Mouse (Mus musculus): ENCODE data around the gene 1700029J07Rik. TPM values are rescaled to one million over a fixed set of nuclear protein-coding genes. Genes with fewer than 3 reads are reported as not detected.

The 1700029J07Rik gene
- polyA plus RNA-seq, 1 experiment, result not detected

DNA sequence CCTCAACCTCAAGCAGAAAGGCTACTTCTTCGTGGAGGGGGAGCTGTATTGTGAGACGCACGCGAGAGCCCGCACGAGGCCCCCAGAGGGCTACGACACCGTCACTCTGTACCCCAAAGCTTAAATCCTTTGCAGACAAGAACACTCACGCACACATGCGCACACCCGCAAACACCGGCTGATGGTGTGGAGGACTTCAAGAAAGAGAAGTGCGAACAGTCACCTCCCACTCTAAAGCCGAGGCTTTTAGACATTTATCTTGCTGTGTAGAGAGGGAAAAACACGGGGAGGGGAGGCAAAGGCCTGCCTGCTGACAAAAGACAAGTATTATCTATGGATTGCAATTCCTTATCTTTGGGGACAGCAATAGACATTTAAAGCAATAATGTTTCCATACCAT, 56.2 kb downstream of the 1700029J07Rik start:
- no peak overlapping the region for H3K27ac ChIP-seq (ENCODE audit: insufficient read depth, low read depth, low read length)
- H3K4me3 ChIP-seq (ENCODE audit: insufficient read depth, low read depth, low read length), result no peak overlapping the region
- TF ChIP-seq CTCF (IDR thresholded peaks at IDR 0.05; ENCODE audit: insufficient read depth, low read depth, low read length), result no peak
- H3K4me1 ChIP-seq (ENCODE audit: control insufficient read depth, insufficient read depth, low read length), result 0 out of 2 replicates have a peak, but pooled peaks cover 8% of the 10 kb centered on the region
- WGBS, result 82% methylated on average over 15 of the region's 15 CpGs

DNA sequence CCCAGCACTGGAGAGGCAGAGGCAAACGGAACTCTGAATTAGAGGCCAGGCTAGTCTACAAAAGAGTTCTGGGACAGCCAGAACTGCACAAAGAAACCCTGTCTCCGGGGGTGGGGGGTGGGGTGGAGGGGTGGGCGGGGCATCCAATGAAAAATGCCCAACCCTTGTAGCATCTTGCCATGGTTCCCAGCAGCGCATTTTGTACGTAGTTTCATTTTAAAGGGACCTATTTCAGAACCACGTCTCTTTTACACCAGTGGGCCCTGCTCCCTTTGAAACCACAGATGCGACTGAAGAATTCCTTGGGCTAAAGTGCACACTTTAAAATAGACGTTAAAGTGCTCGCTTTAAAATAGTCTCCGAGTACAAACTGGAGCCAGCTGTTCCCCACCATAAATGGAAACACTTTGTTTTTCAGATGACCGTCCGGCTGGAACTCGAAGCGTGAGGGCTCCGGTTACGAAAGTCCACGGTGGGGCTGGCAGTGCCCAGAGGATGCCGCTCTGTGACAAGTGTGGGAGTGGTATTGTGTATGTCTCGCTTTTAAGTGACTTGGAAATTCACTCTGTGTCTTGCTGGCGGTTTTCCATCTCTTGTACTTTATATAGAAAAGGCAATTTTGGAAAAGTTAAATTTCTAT, 57.9 kb downstream of the 1700029J07Rik start:
- WGBS, result 66% methylated on average over 20 of the region's 20 CpGs
- Histone ChIP-seq H3K27ac (ENCODE audit: insufficient read depth, low read depth, low read length) (no peak overlapping the region), H3K4me3 (ENCODE audit: insufficient read depth, low read depth, low read length) (no peak overlapping the region), H3K4me1 (ENCODE audit: control insufficient read depth, insufficient read depth, low read length) (0 out of 2 replicates have a peak, but pooled peaks cover 8% of the 10 kb centered on the region)
- no peak for TF ChIP-seq POLR2A (IDR thresholded peaks at IDR 0.05; ENCODE audit: insufficient read depth, low read depth, low read length)

DNA sequence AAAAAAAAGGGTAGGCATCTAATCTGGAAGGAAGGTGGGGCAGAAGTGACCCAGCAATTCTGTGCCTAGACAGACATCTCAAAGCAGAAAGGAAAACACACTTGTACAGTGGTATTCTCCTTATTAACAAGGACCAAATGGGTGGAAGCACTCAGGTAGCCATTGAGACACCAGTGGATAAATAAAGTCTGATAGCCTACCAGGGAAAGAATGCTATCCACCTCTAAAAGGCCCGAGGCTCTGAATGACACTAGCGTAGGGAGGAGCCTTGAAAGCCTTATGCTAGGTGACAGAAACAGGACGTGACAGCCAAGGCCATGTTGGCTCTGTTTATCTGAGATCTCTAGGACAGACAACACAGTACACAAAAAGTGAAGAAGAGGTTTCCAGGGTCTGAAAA, 58.6 kb downstream of the 1700029J07Rik start:
- no peak for TF ChIP-seq CTCF (IDR thresholded peaks at IDR 0.05; ENCODE audit: insufficient read depth, low read depth, low read length)
- no peak for TF ChIP-seq POLR2A (IDR thresholded peaks at IDR 0.05; ENCODE audit: insufficient read depth, low read depth, low read length)
- Histone ChIP-seq H3K27ac (ENCODE audit: insufficient read depth, low read depth, low read length) (no peak overlapping the region), H3K4me1 (ENCODE audit: control insufficient read depth, insufficient read depth, low read length) (0 out of 2 replicates have a peak, but pooled peaks cover 8% of the 10 kb centered on the region), H3K4me3 (ENCODE audit: insufficient read depth, low read depth, low read length) (no peak overlapping the region)
- 92% methylated on average over 3 of the region's 3 CpGs for WGBS

DNA sequence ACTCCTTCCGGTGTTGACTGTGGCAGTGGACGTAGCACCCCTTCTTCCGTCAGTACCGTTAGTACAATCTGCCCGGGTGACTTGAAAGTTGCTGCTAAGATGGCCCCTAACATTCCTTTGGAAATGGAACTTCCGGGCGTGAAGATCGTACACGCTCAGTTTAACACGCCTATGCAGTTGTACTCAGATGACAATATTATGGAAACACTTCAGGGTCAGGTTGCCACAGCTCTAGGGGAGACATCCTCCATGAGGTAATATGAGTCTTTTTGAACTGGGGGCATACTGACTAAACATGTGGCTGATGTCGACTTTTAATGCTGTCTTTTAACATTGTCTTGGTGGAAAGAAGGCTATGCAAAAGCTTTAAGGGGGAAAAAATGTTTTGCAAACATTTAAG, 61.3 kb downstream of the 1700029J07Rik start:
- 0 out of 2 replicates have a peak, but pooled peaks cover 6% of the 10 kb centered on the region for H3K4me1 ChIP-seq (ENCODE audit: control insufficient read depth, insufficient read depth, low read length)
- no peak for TF ChIP-seq POLR2A (IDR thresholded peaks at IDR 0.05; ENCODE audit: insufficient read depth, low read depth, low read length)
- no peak for TF ChIP-seq CTCF (IDR thresholded peaks at IDR 0.05; ENCODE audit: insufficient read depth, low read depth, low read length)
- no peak overlapping the region for H3K4me3 ChIP-seq (ENCODE audit: insufficient read depth, low read depth, low read length)
- WGBS, result 91% methylated on average over 11 of the region's 11 CpGs
- H3K27ac ChIP-seq (ENCODE audit: insufficient read depth, low read depth, low read length), result no peak overlapping the region

DNA sequence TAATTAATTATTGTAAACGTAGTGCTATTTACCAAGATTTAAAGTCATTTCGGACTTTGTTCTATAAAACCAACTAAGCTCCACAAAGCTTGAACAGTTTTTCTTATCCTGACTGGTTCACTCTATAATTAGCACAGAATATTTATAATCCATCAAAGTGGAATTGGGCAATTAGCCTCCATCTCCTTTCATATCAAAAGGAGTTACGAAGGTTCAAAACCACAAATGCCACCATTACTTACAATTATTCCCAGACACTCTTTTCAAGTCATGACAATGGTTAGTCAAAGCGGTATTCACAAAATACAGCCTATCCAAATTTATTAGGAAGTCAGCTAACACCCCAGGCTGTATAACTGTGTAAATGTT, 68.8 kb downstream of the 1700029J07Rik start:
- H3K4me1 ChIP-seq (ENCODE audit: control insufficient read depth, insufficient read depth, low read length), result no peaks in the 10 kb centered on the region
- H3K4me3 ChIP-seq (ENCODE audit: insufficient read depth, low read depth, low read length), result no peak overlapping the region
- no peak for TF ChIP-seq POLR2A (IDR thresholded peaks at IDR 0.05; ENCODE audit: insufficient read depth, low read depth, low read length)
- no peak for TF ChIP-seq CTCF (IDR thresholded peaks at IDR 0.05; ENCODE audit: insufficient read depth, low read depth, low read length)
- H3K27ac ChIP-seq (ENCODE audit: insufficient read depth, low read depth, low read length), result no peak overlapping the region
- WGBS, result 76% methylated on average over 4 of the region's 4 CpGs

DNA sequence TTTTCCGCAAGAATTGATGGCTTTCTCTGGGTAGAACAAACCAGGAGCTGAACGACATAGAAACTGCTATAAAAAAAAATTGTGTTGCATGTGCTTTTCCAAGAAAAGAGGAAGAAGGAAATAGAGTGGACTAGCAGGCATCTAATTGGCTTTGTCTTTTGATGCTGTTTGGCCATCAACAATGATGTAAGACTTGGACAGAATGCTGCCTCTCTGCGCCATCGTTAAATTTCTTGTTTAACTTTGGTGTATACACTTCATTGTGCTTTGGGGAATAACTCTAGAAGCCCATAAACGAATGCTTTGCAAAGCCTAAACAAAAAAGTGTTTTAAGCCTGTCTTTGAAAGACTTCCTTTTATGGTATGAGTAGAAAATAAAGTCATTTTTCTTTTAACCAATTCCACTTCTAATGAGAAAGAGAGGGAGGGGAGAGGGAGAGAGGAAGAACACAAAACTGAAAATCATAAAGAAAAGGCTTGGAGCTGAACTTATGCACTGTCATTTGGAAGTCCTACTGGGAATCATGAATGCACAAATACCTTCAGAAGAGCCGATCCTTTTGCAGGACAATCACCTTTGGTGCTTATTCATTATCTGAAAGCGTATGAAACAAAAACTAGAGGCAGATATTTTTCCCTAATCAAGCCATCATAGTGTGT, 69.3 kb downstream of the 1700029J07Rik start:
- TF ChIP-seq CTCF (IDR thresholded peaks at IDR 0.05; ENCODE audit: insufficient read depth, low read depth, low read length) (no peak), POLR2A (IDR thresholded peaks at IDR 0.05; ENCODE audit: insufficient read depth, low read depth, low read length) (no peak)
- WGBS, result 55% methylated on average over 7 of the region's 7 CpGs
- no peak overlapping the region for H3K27ac ChIP-seq (ENCODE audit: insufficient read depth, low read depth, low read length)

DNA sequence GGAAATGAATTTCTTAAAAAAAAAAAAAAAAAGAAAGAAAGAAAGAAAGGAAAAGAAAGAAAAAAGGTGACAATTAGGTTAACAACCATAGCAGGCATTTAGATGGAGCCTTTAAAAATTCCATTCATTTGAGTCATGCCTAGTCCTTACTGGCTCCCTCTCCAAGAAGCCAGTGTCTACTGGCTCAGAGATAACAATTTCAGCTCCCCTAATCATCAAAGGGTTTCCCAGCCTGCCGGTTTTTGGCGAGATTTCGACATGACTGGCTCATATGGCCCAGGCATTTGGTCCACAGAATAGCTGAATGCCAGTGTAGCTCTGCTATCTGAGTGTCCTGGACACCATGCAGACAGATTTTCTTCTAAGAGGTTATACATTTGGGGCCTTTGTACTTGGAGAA, 71.4 kb downstream of the 1700029J07Rik start:
- no peaks in the 10 kb centered on the region for H3K4me1 ChIP-seq (ENCODE audit: control insufficient read depth, insufficient read depth, low read length)
- TF ChIP-seq POLR2A (IDR thresholded peaks at IDR 0.05; ENCODE audit: insufficient read depth, low read depth, low read length) (no peak), CTCF (IDR thresholded peaks at IDR 0.05; ENCODE audit: insufficient read depth, low read depth, low read length) (no peak)
- H3K27ac ChIP-seq (ENCODE audit: insufficient read depth, low read depth, low read length), result no peak overlapping the region
- no peak overlapping the region for H3K4me3 ChIP-seq (ENCODE audit: insufficient read depth, low read depth, low read length)
- WGBS, result 47% methylated on average over 3 of the region's 3 CpGs

More for the DNA sequence above, 69.3 kb downstream of the 1700029J07Rik start:
- H3K4me1 ChIP-seq (ENCODE audit: control insufficient read depth, insufficient read depth, low read length), result no peaks in the 10 kb centered on the region
- H3K4me3 ChIP-seq (ENCODE audit: insufficient read depth, low read depth, low read length), result no peak overlapping the region

Other genes with a start within 250 kb of the 1700029J07Rik start
- not detected in 2 replicates for gene Pdlim3, start 89.8 kb downstream of the 1700029J07Rik start, polyA plus RNA-seq (2012; ENCODE audit: insufficient read depth, insufficient read length, low replicate concordance, missing spikeins)
- gene Ccdc110, start 40.6 kb downstream of the 1700029J07Rik start, polyA plus RNA-seq (2012; ENCODE audit: insufficient read depth, insufficient read length, low replicate concordance, missing spikeins), result not detected in 2 replicates
- gene Ufsp2, start 276 bp upstream of the 1700029J07Rik start, polyA plus RNA-seq (2012; ENCODE audit: insufficient read depth, insufficient read length, low replicate concordance, missing spikeins), result not detected in 2 replicates
- not detected in 2 replicates for gene Lrp2bp, start 24.1 kb upstream of the 1700029J07Rik start, polyA plus RNA-seq (2012; ENCODE audit: insufficient read depth, insufficient read length, low replicate concordance, missing spikeins)
- not detected in 2 replicates for gene Ankrd37, start 30.5 kb upstream of the 1700029J07Rik start, polyA plus RNA-seq (2012; ENCODE audit: insufficient read depth, insufficient read length, low replicate concordance, missing spikeins)
- gene Cfap97, start 176.5 kb upstream of the 1700029J07Rik start, polyA plus RNA-seq (2012; ENCODE audit: insufficient read depth, insufficient read length, low replicate concordance, missing spikeins), result not detected in 2 replicates
- not detected in 2 replicates for gene Snx25, start 176.9 kb upstream of the 1700029J07Rik start, polyA plus RNA-seq (2012; ENCODE audit: insufficient read depth, insufficient read length, low replicate concordance, missing spikeins)
- gene Slc25a4, start 236.0 kb upstream of the 1700029J07Rik start, polyA plus RNA-seq (2012; ENCODE audit: insufficient read depth, insufficient read length, low replicate concordance, missing spikeins), result 159 and 241 TPM in 2 replicates

Measured in olfactory bulb, adult 2 months (tissue).